Mouse (Mus musculus) embryo, embryonic 10 days (tissue): Measurements from ENCODE around the gene Olfr1383.
"Not testable (repeated sequence)": the region's sequence is repeated elsewhere in the genome, so short reads cannot be mapped to it uniquely, and the experiment has no call there.

ENCODE experiments used
- DNase-seq: peaks from one replicate; pipeline ENCODE4 v3.0.0-alpha.2; 2015; ENCODE audit warnings: low spot score

Olfr1383 gene

DNA sequence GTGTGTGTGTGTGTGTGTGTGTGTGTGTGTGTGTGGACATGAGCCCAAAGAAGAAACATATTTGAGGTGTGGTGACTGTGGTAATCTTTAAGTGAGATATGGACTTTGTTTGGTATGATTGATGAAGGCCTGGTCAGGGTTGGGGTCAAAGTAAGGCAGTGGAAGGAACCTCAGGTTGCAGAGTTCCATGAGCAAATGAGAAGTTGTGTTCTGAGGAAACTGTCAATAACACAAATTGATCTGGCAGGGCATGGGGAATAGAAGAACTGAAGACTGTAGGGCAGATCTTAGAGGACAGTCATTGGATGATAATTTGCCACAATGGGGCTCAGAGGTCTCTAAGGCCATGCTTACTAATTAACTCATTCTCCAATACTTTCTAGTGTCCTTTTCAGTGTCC, at the start of gene Olfr1383:
Gene Olfr1383 (plus strand): TSS at position 301 of the 400 bp plus-strand sequence.
- DNase-seq: no peak

GRCm38 (mm10) chr11:49485973-49486372, 33.5 kb upstream of the Olfr1383 start:
- peak; percentile 3 for DNase-seq

DNA sequence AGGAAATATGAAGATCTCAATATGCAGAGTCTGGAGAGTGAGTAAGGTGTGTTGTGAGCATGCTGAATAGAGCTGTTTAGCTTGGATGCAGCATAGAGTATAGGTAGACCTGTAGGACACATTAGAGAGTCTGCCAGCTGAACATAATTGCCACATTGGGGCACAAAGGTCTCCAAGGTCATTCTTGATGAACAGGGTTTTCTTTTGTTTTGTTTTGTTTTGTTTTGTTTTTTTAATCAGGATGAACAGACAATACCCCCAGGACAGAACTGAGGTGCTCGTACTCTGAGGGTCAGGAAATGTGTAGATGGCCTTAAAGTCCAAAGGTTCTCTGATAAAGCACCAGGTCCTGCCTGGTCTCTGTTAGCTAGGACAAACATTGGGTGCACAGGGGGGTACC, 30.7 kb upstream of the Olfr1383 start, which contains the start of gene Olfr1385:
Gene Olfr1385 (plus strand): TSS at position 301 of the 400 bp plus-strand sequence.
- DNase-seq: not testable (repeated sequence)

- no peak for DNase-seq
These were observed 1.4 kb upstream of the Olfr1383 start for GRCm38 (mm10) chr11:49518086-49518485.

DNA sequence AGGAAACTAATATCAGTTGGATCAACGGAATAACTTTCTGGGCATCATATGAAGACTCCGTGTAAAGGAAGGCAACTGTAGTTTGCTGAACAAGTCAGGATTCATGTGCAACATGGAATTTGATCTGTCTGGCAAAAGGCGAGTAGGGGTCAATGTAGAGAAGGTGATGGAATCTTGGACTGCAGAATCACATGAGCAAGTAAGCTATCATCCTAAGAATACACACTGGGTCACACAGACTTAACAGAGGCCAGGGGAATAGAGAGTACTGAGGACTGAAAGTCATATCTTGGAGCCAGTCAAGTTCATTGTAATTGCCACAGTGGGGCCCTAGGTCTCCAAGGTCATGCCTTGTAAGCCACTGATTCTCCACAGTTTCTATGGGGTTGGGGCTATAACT, 8.5 kb downstream of the Olfr1383 start, which contains the start of gene Olfr1382:
Gene Olfr1382 (plus strand): TSS at position 301 of the 400 bp plus-strand sequence.
- DNase-seq: no peak

- no peak for DNase-seq
These were observed 13.3 kb downstream of the Olfr1383 start for GRCm38 (mm10) chr11:49532761-49533160.

DNA sequence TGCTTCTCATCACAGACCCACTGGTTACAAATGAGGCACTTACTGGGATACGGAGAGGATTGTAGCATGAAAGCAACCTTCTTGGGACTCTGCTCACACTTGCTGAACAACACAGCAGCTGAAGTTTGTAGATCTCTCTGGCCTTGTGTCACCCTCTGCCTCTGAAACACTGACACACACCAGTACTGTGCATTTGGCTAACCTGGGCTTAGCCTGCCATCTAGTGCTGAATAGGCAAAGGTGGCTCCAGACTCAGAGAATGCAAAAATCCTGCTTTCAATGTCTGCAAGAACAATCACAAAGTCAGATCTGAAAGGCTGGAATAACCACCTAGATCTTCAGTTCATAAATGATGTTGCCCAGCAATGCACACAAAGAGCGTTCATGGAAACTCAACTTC, 17.2 kb downstream of the Olfr1383 start:
- not testable (repeated sequence) for DNase-seq

DNA sequence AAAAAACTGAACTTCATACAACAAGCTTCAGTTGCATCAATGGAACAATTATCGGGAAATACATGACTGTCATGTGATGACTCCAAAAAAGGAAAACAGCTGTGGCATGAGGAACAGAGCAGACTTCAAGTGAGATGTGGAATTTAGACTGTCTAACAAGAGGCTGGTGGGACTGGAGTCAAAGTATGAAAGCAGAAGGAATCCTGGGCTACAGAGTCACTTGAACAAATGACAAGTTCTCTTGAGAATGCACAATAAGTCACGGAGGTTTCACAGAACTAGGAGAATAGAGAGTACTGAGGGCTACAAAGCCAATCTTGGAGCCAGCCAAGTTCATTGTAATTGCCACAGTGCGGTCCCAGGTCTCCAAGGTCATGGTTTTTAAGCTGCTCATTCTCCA, 23.7 kb downstream of the Olfr1383 start, which contains the start of gene Olfr1381:
Gene Olfr1381 (plus strand): TSS at position 301 of the 400 bp plus-strand sequence.
- not testable (repeated sequence) for DNase-seq

GRCm38 (mm10) chr11:49554033-49554432, 34.6 kb downstream of the Olfr1383 start:
- DNase-seq: peak; percentile 6

- not testable (repeated sequence) for DNase-seq
These were observed 37.1 kb downstream of the Olfr1383 start, which contains the start of gene Olfr1380 for GRCm38 (mm10) chr11:49556578-49556977. Olfr1380 (plus strand) TSS chr11:49556878.

DNA sequence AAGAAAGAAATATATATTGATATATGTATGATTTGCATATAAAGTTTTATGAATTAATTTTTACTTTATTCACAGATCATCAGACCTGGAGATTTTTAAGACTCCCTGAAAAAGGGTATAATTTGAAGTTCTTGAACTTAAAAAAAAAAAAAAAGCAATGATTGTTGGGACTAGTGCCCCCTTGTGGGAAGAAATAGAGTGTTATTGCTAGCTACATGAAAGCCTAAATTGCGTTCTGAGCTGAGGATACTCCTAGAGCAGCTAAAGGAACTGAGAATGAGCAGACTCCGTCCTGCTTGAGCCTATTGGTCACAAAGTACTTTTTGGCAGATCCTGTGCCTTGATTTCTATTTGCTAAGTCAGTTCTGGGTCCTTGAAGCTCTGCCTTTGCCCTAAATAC, 55.6 kb downstream of the Olfr1383 start:
- DNase-seq: peak; percentile 31
